Mouse (Mus musculus): Measurements from ENCODE around the gene Gucy2d. TPM values are rescaled to one million over a fixed set of nuclear protein-coding genes. Genes with fewer than 3 reads are reported as not detected.

Gene Gucy2d
- polyA plus RNA-seq, 1 experiment from 2014 or later, result not detected

DNA sequence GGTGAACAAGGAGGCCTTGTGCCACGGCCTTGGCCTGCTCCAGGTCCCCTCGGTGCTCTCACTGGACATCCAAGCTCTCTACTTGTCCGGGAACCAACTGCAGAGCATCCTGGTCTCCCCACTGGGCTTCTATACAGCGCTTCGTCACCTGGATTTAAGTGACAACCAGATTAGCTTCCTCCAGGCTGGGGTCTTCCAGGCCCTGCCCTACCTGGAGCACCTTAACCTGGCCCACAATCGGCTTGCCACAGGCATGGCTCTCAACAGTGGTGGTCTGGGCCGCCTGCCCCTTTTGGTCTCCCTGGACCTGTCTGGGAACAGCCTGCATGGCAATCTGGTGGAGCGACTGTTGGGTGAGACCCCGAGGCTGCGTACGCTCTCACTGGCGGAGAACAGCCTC, 57.9 kb downstream of the Gucy2d start:
- Histone ChIP-seq H3K4me3 (replicated peaks; ENCODE audit: low read depth, low read length) (no peak overlapping the region), H3K4me1 (replicated peaks; ENCODE audit: insufficient read depth, low read length) (peaks cover 14% of the 10 kb centered on the region), H3K36me3 (ENCODE audit: insufficient read depth, low read length) (peaks cover 9% of the 10 kb centered on the region; the same call in 1 of the 2 replicates), H3K27ac (no peak overlapping the region), H3K9me3 (replicated peaks; ENCODE audit: low read length) (no peaks in the 10 kb centered on the region), H3K27me3 (ENCODE audit: insufficient read depth, low read length) (no peaks in the 10 kb centered on the region), H3K4me2 (ENCODE audit: low read length) (no peak overlapping the region), H3K9ac (ENCODE audit: low read depth, low read length) (no peak overlapping the region)
- 93% methylated on average over 12 of the region's 12 CpGs for WGBS
- no peak for TF ChIP-seq CTCF (IDR thresholded peaks at IDR 0.05; ENCODE audit: low read depth)
- DNase-seq (ENCODE audit: low spot score) (no peak), ATAC-seq (replicated peaks; ENCODE audit: low FRiP score, low read depth) (no peak)

DNA sequence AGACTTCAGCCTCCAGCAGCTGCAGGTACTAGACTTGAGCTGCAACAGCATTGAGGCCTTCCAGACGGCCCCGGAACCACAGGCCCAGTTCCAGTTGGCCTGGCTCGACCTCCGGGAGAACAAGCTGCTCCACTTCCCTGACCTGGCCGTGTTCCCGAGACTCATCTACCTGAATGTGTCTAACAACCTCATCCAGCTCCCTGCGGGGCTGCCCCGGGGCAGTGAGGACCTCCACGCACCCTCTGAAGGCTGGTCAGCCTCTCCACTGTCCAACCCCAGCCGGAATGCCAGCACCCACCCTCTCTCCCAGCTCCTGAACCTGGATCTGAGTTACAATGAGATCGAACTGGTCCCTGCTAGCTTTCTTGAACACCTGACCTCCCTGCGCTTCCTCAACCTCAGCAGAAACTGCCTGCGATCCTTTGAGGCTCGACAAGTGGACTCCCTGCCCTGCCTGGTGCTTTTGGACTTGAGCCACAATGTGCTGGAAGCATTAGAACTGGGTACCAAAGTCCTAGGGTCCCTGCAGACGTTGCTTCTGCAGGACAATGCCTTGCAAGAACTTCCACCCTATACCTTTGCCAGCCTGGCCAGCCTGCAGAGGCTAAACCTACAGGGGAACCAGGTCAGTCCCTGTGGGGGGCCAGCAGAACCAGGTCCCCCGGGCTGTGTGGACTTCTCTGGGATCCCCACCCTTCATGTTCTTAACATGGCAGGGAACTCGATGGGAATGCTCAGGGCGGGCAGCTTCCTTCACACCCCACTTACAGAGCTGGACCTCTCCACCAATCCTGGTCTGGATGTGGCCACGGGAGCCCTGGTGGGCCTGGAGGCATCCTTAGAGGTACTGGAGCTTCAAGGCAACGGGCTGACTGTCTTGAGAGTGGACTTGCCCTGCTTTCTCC, 58.7 kb downstream of the Gucy2d start:
- H3K27ac ChIP-seq, result no peak overlapping the region
- no peak for ATAC-seq (replicated peaks; ENCODE audit: low FRiP score, low read depth)
- H3K4me3 ChIP-seq (replicated peaks; ENCODE audit: low read depth, low read length), result no peak overlapping the region
- H3K4me2 ChIP-seq (ENCODE audit: low read length), result no peak overlapping the region
- no peak overlapping the region for H3K9ac ChIP-seq (ENCODE audit: low read depth, low read length)
- WGBS, result 73% methylated on average over 20 of the region's 20 CpGs
- DNase-seq (ENCODE audit: low spot score), result no peak
- no peaks in the 10 kb centered on the region for H3K27me3 ChIP-seq (ENCODE audit: insufficient read depth, low read length)
- no peaks in the 10 kb centered on the region for H3K9me3 ChIP-seq (replicated peaks; ENCODE audit: low read length)
- H3K36me3 ChIP-seq (ENCODE audit: insufficient read depth, low read length), result peaks cover 9% of the 10 kb centered on the region; the same call in 1 of the 2 replicates
- TF ChIP-seq CTCF (IDR thresholded peaks at IDR 0.05; ENCODE audit: low read depth), result no peak
- peaks cover 14% of the 10 kb centered on the region for H3K4me1 ChIP-seq (replicated peaks; ENCODE audit: insufficient read depth, low read length)

DNA sequence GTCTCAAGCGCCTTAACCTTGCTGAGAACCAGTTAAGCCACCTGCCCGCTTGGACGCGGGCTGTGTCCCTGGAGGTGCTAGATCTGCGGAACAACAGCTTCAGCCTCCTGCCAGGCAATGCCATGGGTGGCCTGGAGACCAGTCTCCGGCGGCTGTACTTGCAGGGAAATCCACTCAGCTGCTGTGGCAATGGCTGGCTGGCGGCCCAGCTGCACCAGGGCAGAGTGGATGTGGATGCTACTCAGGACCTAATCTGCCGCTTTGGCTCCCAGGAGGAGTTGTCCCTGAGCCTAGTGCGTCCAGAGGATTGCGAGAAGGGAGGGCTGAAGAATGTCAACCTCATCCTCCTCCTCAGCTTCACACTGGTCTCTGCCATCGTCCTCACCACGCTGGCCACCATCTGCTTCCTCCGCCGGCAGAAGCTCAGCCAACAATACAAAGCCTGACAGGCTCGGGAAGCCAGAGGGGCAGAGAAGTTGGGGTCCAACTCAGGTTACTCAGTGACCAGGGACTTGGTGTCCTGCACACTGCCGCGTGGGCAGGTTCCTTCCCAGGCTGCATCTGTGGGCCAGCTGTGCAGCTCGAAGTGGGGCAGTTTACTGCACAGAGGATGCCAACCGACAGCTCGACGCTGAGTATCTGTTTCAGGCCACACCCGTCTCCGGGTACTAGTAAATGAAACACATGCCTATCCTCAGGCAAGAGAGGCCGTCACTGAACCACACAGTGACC, 59.5 kb downstream of the Gucy2d start:
- H3K9ac ChIP-seq (ENCODE audit: low read depth, low read length), result no peak overlapping the region
- H3K4me1 ChIP-seq (replicated peaks; ENCODE audit: insufficient read depth, low read length), result peaks cover 7% of the 10 kb centered on the region; the same call in 1 of the 2 replicates
- H3K36me3 ChIP-seq (ENCODE audit: insufficient read depth, low read length), result peaks cover 9% of the 10 kb centered on the region; the same call in 1 of the 2 replicates
- H3K9me3 ChIP-seq (replicated peaks; ENCODE audit: low read length), result no peaks in the 10 kb centered on the region
- DNase-seq (ENCODE audit: low spot score), result no peak
- H3K4me2 ChIP-seq (ENCODE audit: low read length), result no peak overlapping the region
- H3K4me3 ChIP-seq (replicated peaks; ENCODE audit: low read depth, low read length), result no peak overlapping the region
- H3K27ac ChIP-seq, result peak overlapping the region; percentile 42; the same call in 1 of the 2 replicates
- no peak for ATAC-seq (replicated peaks; ENCODE audit: low FRiP score, low read depth)
- H3K27me3 ChIP-seq (ENCODE audit: insufficient read depth, low read length), result no peaks in the 10 kb centered on the region
- TF ChIP-seq CTCF (IDR thresholded peaks at IDR 0.05; ENCODE audit: low read depth), result no peak
- 66% methylated on average over 25 of the region's 25 CpGs for WGBS

DNA sequence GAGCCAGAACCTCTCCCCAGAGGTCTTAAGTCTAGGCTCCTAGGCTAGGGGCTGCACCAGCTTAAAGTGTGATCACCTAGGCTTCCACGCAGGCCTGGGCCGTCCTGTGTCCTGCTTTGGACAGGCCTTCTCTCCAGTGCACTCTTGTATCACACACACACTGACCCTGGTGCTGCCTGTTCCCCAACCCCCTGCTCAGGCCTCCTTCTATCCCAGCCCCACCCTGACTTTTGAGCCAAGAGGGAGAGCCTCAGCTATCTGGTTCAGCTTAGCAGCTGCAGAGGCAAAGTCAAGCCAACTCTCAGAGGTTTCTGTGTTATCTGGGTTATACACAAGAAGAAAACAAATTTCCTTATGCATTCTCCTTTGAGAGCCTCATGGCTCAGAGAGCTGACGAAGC, 60.3 kb downstream of the Gucy2d start:
- H3K36me3 ChIP-seq (ENCODE audit: insufficient read depth, low read length), result peaks cover 9% of the 10 kb centered on the region; the same call in 1 of the 2 replicates
- peaks cover 7% of the 10 kb centered on the region; the same call in 1 of the 2 replicates for H3K4me1 ChIP-seq (replicated peaks; ENCODE audit: insufficient read depth, low read length)
- ATAC-seq (replicated peaks; ENCODE audit: low FRiP score, low read depth) (no peak), DNase-seq (ENCODE audit: low spot score) (no peak)
- no peak for TF ChIP-seq CTCF (IDR thresholded peaks at IDR 0.05; ENCODE audit: low read depth)
- peak overlapping the region; percentile 42; the same call in 1 of the 2 replicates for H3K27ac ChIP-seq
- 83% methylated on average over 3 of the region's 3 CpGs for WGBS
- H3K27me3 ChIP-seq (ENCODE audit: insufficient read depth, low read length), result no peaks in the 10 kb centered on the region
- no peak overlapping the region for H3K4me3 ChIP-seq (replicated peaks; ENCODE audit: low read depth, low read length)
- H3K4me2 ChIP-seq (ENCODE audit: low read length), result no peak overlapping the region
- no peaks in the 10 kb centered on the region for H3K9me3 ChIP-seq (replicated peaks; ENCODE audit: low read length)
- H3K9ac ChIP-seq (ENCODE audit: low read depth, low read length), result no peak overlapping the region

DNA sequence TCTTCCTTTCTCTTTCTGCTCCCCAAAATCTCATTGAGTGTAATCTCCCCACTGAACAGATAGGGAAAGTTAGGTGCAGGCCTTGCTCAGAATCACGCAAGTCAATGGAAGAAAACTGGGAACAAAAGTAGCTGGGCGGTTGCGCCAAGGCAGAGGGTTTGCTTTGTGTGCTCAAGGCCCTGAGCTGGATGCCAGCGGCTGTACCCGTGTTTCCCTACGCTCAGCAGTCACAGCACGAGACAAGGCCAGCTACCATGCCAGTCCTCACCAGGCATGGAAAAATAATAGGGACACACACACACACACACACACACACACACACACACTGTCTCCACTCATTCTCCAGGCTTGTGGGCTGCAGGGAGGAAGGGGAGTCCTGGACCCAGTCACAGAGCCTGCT, 60.9 kb downstream of the Gucy2d start:
- no peak overlapping the region for H3K4me3 ChIP-seq (replicated peaks; ENCODE audit: low read depth, low read length)
- ATAC-seq (replicated peaks; ENCODE audit: low FRiP score, low read depth) (no peak), DNase-seq (ENCODE audit: low spot score) (no peak)
- no peaks in the 10 kb centered on the region for H3K27me3 ChIP-seq (ENCODE audit: insufficient read depth, low read length)
- no peak for TF ChIP-seq CTCF (IDR thresholded peaks at IDR 0.05; ENCODE audit: low read depth)
- no peak overlapping the region for H3K4me2 ChIP-seq (ENCODE audit: low read length)
- peaks cover 7% of the 10 kb centered on the region; the same call in 1 of the 2 replicates for H3K4me1 ChIP-seq (replicated peaks; ENCODE audit: insufficient read depth, low read length)
- H3K27ac ChIP-seq, result no peak overlapping the region
- H3K9me3 ChIP-seq (replicated peaks; ENCODE audit: low read length), result no peaks in the 10 kb centered on the region
- H3K9ac ChIP-seq (ENCODE audit: low read depth, low read length), result no peak overlapping the region
- peaks cover 9% of the 10 kb centered on the region; the same call in 1 of the 2 replicates for H3K36me3 ChIP-seq (ENCODE audit: insufficient read depth, low read length)
- 95% methylated on average over 7 of the region's 7 CpGs for WGBS

DNA sequence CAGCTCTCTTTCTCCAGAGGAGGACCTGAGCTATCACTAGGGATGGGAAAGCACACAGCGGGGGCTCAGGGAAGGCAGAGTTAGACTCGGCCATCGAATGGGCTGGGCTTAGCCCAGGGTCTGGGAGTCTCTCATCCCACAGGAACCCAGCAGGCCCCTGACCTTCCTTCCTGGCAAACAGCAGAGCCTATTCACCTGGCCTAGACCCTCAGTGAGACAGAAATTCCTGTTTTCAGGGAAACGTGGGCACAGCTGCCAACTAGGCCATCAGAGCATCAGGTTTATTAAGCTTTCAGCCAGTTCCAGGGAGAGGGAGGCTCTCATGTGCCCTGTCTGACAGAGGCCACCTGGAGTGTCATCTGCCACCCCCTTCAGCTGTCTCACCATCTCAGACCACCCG, 62.7 kb downstream of the Gucy2d start:
- Histone ChIP-seq H3K4me3 (replicated peaks; ENCODE audit: low read depth, low read length) (no peak overlapping the region), H3K27me3 (ENCODE audit: insufficient read depth, low read length) (no peaks in the 10 kb centered on the region), H3K4me1 (replicated peaks; ENCODE audit: insufficient read depth, low read length) (peaks cover 7% of the 10 kb centered on the region; the same call in 1 of the 2 replicates), H3K9me3 (replicated peaks; ENCODE audit: low read length) (no peaks in the 10 kb centered on the region), H3K27ac (peak overlapping the region; percentile 57; the same call in 1 of the 2 replicates), H3K4me2 (ENCODE audit: low read length) (no peak overlapping the region), H3K36me3 (ENCODE audit: insufficient read depth, low read length) (peaks cover 9% of the 10 kb centered on the region; the same call in 1 of the 2 replicates), H3K9ac (ENCODE audit: low read depth, low read length) (no peak overlapping the region)
- WGBS, result 32% methylated on average over 5 of the region's 5 CpGs
- no peak for ATAC-seq (replicated peaks; ENCODE audit: low FRiP score, low read depth)
- DNase-seq (ENCODE audit: low spot score), result no peak
- TF ChIP-seq CTCF (IDR thresholded peaks at IDR 0.05; ENCODE audit: low read depth), result no peak
